Mouse (Mus musculus) brain, adult 2 months (tissue): Measurements from ENCODE around the gene Map3k12.
A peak's percentile ranks its signal among the peaks of the same experiment; 100 is the strongest.

ENCODE experiments used
- DNase-seq: peaks from one replicate; pipeline ENCODE4 v3.0.0; 2011; ENCODE audit warnings: low read depth, low spot score

Map3k12 gene

DNA sequence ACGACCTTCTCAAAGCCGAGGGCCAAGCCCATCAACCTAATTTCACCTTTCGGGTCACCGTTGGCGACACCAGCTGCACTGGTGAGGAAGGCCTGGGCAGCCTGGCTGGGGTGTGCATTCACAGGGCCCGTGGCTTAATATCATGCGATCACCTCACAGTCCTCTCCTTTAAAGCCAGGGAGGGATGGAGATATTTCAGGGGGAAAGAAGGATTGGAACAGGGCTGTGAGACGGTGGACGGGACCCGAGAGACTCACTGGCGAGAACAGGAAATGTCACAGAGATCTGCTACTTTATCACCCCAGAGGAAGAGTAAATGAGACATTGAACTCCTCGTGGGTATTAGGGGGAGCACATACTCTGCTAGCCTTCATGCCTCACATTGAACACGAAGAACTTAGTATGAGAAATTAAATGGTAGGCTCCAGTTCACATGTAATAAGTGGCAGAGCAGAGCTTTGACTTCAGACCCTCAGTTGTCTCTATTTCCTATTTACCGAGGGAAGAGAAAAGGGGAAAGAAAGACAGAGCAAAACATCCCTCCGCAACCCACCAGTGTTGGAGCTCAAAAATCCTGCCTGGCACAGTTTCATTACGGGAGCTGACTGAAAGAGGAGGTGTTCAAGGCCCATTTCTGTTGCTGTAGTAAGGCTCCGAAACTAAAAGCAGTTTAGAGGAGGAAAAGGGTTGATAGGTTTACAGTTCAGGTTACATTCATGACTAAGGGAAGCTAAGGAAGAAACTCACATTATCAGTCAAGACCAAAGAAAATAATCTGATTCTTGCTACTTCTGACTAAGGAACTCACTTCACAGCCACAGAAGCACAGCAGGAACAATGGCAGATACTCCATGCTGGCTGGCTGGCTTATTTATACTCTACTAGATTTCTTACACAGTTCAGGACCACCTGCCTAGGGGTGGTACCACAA is 2.6 kb upstream of the Map3k12 start:
- DNase-seq: no peak

DNA sequence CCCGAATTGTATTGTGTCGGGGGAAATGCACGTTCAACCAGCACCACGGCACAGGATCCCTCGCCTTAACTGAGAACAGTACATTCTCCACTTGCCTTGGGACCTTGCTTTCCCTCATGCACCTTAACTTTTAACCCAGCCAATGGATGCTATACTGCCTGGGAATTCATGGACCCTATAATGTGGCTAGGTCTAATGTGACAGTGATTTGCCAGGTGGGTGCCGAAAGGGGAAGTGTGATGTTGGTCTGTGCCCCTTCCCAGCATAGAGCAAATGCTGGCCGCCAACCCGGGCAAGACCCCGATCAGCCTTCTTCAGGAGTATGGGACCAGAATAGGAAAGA is 2.0 kb upstream of the Map3k12 start:
- DNase-seq: no peak

DNA sequence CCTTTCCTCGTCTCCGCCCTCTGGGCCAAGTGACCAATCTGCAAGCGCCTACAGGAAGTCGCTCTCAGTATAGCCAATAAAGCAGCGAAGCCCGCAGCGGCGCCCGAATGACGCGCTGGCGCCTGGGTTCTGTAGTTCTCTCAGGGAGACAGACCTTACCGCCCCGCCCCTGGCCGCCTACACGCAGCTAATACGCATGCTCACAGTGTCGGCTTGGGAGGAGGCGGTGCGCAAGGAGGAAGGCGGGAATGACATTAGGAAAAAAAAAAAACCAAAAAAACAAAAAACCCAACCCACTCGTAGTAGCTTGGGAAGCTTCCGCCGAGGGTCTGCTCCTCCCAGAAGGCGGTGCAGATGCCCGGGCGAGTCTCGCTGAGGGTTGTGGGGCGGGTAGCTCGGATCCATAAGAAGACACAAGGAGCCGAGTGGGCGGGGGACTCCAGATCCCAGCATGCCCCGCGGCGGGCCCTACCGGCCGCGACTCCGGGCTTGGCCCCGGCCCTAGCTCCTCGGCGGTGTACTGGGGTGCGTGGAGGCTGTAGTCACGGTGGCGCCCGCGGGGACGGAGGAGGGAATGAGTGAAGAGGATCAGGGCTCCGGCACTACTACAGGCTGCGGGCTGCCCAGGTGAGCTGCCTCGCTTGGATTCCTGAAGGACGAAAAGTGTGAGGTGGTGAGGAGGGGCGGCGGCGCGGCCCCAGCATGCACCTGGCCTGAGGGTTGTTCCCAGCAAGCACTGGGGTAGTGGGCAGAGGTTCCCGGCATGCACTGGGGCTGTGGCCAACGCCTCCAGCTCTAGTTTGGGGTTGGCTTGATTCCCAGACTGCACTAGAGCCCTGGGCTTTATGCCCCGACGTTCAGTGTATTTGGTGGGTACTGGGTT is 1.4 kb upstream of the Map3k12 start, which contains the start of gene Tarbp2:
Tarbp2 (plus strand) TSS at position 217 of the 883 bp plus-strand sequence.
- peak; percentile 100 for DNase-seq

DNA sequence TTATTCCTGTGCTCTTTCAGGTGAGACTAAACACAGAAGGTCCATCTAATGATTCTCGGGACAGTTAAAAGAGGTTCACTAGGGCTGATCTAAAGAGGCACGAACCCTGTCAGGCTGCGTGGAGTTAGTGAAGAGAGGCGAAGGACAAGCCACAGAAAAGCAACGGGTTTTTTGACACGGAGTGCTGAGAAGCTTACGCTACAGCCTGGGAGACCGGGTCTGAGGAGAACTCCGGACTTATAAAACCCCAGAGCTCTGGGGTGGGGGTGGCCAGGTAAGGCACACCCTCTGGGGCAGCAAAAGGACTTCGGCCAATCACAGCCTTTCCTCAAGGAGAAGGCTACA is 739 bp upstream of the Map3k12 start:
- no peak for DNase-seq

DNA sequence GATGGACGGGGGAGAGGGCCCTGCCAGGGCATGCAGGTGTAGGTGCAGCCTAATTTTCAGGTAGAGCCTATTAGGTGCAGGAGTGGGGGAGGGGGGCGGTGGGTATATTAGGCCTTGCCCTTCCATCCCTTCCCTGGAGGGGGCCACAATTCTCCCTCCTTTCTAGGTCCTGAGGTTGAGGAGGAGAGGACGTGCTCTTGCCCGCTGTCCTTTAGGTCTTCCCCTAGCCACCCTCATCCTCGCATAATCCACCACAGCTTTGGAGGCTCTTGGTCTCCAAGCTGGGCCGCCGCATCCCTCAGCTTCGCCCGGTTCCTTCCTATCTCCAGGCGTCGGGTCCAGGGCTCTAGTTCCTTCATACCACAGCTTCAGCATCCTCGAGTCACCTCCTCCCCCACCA is 571 bp downstream of the Map3k12 start:
- peak; percentile 68 for DNase-seq

DNA sequence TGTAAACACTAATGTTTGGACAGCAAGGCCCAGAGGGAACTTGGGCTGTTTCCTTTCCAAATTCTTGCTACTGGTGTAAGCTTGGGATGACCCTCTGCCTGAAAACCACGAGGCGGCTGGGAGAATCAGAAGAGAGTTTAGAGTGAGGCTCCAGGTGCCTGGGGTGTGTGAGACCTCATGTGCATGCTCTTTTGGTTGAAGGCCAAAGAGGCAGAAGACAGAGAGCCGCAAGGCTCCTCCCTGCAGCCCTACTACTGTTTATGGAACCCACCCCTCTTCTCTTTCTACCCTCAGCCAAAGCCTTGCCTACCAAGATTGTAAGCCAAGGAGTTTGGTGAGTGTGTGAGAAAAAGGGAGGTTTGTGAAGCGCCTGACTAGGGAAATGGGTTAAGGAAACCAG is 1.1 kb downstream of the Map3k12 start:
- DNase-seq: no peak

DNA sequence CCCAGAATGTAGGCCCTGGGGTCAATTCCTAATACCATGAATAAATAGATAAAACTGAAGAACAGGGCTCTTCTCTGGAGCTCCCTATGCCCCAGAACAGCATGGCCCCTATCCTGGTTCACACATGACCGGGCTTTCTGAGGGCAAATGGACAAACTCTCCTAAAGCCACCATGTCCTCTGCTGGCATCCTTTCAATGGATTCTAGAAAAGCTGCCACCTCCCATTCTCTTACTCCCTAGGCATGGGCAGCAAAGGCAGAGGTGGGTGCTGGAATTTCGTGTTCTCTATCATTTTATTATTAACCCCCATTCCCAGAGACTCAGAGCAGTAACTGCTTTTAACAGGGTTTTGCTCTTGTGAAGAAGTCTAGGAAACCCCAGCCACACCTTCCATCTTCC is 1.6 kb downstream of the Map3k12 start:
- no peak for DNase-seq

DNA sequence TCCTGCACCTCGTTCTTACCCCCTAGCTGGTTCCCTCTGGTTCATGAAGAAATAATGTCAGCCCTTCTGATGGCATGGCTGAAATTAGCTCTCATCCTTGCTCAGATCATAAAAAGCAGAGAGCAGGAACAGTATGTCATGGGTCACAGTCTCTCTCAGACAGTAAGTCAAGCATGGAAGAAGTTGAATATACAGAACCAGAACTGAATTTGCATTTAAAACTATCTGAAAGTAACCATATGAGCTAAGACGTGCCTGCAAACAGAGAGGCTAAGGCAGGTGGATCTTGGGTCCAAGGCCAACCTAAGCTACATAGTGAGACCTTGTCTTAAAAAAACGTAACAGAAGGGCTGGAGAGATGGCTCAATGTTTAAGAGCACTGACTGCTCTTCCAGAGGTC is 3.9 kb downstream of the Map3k12 start:
- DNase-seq: no peak

DNA sequence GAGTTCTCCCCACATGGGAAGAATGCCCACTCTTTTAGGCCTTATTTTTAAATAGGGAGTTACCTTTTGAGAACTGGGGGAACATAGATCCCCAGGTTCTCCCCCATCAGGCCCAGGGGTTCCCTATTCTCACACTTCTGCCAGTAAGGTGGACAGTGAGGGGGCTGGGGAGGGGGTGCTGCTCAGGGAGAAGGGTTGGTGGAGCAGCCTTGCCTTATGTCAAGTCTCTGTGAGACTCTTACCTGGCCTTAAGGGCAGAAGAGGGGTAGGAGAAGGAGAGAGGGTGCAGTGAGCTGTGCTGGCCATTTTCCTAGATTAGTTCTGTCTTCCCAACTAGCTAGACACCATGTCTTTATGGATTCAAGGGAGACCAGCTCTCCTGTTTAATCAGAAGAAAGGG is 4.4 kb downstream of the Map3k12 start:
- no peak for DNase-seq

DNA sequence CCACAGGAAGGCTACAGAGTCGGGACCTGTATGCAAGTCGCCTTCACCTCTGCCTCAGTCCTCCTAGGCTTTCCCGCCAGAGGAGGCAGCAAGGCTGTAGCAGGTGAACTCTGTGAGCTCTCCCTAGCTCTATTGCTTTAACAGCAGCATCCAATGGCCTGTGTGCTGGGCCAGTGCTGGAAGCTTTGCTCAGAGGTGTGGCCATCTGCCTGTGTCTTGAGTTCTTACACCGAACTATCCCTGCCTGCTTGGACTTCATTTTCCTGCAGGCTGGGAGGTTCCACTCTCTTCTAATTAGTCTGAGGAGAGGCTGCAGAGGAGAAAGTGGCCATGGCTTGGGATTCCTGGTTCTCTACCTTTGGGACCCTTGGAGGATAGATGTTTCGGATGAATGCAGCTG is 4.9 kb downstream of the Map3k12 start:
- DNase-seq: peak; percentile 61

DNA sequence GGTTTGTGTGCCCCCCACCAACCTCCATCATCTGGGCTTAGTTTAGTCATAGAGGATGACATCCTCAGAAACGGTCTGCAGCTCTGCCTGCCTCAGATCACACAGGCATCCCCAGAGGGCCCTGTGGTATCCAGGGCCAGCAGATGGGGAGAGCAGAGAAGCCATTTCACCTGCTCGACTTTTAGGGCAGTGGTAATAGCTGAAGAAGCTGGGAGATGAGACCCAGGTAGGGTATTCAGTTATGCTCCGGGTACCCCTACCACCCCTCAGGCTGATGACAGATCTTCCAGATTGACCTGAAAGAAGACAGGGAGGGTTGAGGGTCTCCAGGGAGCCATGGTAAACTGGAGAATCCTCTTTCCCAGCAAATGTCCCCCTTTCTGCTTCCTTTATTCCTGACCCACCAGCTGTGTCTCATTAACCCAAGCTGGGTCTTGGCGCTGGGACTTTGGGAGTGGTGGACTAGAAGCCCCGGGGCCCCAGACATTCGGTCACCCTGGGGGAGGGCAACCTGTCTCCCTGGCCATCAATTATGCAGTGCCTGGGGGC is 5.5 kb downstream of the Map3k12 start:
- DNase-seq: no peak

DNA sequence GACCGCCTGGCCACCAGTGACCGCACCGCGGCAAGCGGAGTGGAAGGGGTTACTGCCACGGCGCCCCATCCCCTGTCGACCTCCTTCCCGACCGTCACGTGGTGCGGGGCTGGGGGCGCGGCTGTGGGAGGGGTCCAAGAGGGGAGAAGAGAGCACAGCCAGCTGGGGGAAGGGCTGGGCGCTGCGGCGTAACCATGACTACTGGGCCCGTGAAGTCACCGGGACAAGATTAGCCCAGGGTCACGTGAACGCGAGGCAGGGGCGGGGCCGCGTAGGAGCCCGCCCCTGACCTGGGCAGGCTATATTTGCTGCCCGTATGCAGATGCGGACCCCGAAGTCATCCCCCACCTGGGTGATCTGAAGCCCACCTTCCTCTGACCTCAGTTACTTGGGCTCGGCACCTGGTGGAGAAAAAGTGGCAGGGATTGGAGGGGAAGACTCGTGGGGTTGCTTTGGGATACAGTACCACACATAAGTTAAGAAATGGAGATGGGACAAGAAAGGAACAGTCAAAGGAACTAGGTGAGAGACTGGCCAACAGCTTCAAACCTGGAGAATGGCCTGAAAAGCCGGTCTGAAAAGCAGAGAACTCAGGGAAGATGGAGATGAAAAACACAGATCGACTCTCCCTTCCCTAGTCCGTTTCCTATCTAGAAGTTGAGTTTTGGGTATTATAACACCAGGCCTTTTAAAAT is 6.1 kb downstream of the Map3k12 start:
- DNase-seq: peak; percentile 92

DNA sequence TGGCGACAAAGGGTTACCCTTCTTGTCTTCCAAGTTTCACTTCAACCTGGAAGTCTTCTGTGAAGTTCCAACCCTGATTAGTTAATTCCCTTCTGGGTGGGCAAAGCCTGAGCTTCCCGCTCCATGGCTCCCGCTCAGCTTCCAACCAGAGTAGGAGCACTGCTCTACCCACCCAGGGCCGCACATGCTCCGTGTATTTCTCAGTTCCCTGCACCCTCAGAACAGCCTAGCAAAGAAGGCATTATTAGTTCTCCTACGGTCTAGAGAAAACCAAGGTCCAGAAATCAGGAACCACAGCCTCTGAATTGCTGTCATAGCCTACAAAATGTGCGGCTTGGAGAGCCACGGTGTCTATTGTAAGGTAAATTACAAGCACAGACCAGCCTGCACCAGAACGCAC is 6.8 kb downstream of the Map3k12 start:
- DNase-seq: peak; percentile 57

DNA sequence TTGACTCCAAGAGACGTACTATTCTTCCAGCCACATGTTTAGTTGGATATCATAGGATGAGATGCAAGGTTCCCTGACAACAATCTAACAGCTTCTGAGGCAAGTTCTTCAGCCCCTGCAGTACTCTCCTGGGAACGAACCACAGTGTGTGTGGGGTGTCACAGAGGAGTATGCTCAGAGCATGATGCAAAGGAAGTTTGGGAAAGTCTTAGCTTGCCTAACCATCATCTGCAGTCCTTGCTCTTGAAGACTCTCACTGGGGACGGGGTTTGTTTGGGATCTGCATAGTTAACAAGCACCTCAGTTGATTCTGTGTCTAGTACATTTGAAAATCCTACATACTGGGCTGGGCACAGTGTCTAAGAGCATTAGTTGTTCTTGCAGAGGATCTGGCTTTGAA is 8.5 kb downstream of the Map3k12 start:
- no peak for DNase-seq

DNA sequence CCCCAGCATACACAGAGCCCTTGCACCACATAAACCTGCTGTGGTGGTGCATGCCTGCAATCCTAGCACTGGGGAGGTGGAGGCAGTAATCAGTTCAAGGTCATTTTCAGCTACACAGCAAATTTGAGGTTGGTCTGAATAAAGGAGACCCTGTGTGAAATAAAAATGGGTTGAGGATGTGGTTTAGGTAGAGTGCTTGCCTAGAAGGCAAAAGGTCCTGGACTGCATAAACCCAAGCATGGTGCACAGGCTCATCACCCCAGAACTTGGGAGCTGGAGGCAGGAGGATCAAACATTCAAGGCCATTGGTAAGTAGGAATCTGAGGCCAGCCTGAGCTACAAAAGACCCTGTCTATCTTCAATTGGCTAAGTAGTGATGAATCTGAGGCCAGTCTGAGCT is 9.3 kb downstream of the Map3k12 start:
- DNase-seq: no peak

DNA sequence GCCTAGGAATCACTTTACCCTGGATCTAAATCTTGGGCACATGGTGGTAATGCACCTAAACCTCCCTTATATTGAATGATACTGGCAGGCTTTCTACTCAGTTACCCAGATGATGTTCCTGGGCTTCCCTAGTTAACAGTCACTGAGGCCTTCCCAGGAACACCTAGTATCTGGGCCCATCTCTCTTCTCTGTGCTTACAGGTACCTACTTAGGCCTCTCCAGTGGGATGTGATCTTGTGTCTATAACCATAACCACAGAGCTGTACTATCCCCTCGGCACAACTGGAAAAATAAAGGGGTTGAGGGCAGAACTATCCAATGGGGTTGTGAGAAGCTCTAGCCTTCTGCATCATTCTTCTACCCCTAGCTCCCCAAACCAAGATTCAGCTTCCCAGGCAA is 10.0 kb downstream of the Map3k12 start:
- no peak for DNase-seq

DNA sequence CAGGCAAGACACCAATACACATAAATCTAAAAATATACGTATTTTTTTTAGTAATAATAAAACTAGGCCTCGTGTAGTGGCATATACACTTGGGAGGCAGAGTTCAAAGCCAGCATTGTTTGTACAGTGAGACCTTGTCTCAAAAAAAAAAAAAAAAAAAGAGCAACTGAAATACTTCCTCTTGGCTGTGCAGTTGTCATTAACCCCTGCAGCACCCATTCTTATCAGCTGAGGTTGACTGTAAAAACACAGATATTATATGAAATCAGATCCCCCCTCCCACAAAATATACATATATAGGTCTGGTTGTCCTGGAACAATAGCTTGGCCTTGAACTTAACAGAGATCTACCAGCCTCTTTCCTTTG is 10.4 kb downstream of the Map3k12 start:
- no peak for DNase-seq

DNA sequence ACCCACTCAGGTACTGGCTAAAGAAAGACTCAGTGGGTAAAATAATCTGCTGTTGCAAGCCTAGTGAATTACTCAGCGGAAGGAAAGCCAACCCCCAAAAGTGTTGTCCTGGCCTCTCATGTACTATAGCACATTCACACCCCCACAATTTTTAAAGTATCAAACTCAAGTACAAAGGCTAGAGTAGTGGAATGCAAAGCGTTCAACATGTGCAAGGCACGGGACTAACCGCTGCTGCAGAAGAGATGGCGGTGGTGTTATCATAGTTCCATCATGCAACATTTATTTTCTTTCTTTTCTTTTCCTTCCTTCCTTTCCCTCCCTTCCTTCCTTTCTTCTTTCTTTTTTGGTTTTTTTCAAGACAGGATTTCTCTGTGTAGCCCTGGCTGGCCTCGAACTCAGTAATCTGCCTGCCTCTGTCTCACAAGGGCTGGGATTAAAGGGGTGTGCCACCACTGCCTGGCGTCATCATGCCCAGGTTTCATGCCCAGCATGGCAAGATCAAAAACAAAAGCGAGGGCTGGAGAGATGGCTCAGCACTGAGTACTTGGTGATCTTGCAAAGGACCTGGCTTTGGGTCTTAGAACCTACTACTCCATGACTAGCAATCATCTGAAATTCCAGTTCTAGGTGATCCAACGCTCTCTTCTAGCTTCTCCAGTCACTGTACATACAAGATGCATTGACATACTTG is 10.9 kb downstream of the Map3k12 start:
- no peak for DNase-seq

DNA sequence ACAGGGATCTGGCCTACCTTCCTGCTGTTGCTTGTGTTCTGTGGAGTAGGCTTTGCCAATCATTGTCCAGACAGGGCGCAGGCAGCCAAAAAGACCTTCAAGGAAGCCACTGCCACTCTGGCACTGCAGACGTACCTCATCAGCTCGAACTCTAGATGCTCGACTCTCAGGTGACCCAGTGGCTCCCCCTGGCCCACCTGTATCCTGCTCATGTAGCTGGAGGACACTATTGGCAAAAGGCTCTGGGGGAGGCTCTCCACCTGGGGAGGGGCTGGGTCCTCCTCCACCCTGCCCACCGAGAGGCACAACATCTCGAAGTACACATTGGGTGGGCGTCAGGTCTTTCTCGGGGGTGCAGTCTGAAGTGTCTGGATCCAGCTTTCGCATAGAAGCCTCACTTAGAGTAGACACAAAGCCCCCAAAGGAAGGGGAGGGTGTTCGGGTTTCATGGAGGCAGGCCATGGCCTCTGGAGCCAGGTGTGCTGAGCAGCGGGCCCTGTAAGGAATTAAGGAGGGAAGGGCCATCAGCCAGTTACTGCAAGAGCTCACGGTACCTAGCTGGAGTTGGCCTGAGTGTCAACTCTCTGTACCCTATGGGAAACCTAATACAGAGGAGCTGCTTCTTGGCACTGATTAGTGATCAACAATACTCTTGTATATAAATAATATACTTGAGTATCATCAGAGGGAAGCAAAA is 11.6 kb downstream of the Map3k12 start:
- no peak for DNase-seq

DNA sequence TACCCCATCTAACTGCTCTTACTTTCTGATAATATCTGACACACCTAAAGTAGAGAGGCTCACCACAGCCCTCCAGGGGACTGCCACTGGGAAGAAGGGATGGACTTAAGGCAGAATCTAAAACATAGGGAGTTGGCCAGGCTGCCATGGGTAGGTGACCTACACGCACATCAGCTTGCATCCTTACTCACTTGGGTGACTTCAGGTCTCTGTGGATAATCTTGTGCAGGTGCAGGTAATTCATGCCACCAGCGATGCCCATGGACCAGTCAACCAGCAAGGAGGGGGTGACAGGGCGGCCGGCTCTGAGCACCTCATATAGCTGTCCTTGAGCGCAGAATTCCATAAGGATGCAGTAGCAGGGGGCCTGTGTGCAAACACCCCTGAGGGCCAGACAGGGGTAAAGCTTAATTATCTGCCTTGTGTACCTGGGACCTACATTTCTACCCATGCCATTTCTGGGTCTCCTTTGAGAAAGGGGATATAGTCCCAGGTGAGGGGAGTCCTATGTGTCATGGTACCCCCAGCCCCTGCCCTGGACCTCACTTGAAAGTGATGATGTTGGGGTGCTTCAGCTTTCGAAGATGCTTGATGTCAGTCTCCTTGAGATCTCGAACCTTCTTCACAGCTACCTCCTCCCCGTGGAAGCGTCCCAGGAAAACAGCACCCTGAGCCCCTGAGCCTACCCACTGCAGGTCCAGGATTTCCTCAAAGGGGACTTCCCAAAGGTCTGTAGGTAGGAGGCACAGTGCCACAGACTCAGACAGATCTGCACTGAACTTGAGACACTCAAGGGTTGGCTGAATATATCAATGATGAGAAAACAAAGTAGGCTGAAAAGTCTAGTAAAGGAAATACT is 12.7 kb downstream of the Map3k12 start:
- DNase-seq: no peak
